Comparison of ENCODE assay signal across 25 mouse cellular contexts in the genomic region with DNA sequence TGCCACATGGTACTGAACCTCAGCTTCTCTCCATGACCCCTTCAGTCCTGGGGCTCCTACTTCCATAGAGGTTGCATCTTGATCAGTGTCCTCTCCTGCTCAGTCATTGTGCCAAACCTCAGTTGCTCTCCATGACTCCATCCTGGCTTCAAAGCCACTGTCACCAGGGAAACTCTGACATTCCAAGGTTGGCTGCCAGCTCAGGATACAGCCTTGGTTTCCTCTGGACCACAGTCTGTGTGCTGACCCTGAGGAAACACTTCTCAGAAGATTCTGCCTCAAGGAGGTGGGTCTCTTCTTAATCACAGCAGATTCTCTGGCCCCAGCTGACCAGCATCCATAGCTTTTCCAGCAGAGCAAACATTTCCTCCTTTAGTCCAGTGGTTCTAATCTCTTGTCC. TPM values are rescaled to one million over a fixed set of nuclear protein-coding genes. Genes with fewer than 3 reads are reported as not detected.
"Had no signal": no experiment of that assay in that cellular context is flagged by ENCODE, and none has a peak within 500 bp of the region (broad histone marks: within the 10 kb centered on the region; RNA-seq: fewer than 3 reads in every experiment).

No protein-coding gene starts in this region.

- H3K4me2 ChIP-seq: kidney, embryonic 15.5 days; limb, embryonic 12.5 days; limb, embryonic 15.5 days; liver, embryonic 11.5 days; lung, embryonic 14.5 days; midbrain, embryonic 13.5 days; neural tube, embryonic 13.5 days; stomach, embryonic 15.5 days had no signal

- H3K27me3 ChIP-seq: kidney, embryonic 15.5 days; limb, embryonic 12.5 days; limb, embryonic 15.5 days; megakaryocyte, embryonic 14.5 days; midbrain, embryonic 13.5 days; neural tube, embryonic 13.5 days; stomach, embryonic 15.5 days had no signal

- H3K9me3 ChIP-seq: kidney, embryonic 15.5 days; limb, embryonic 12.5 days; limb, embryonic 15.5 days; midbrain, embryonic 10.5 days; midbrain, embryonic 13.5 days; neural tube, embryonic 13.5 days; stomach, embryonic 15.5 days had no signal

- H3K4me1 ChIP-seq: kidney, embryonic 15.5 days; limb, embryonic 15.5 days; midbrain, embryonic 13.5 days; neural tube, embryonic 13.5 days; stomach, embryonic 15.5 days had no signal

- H3K9ac ChIP-seq: kidney, embryonic 15.5 days; limb, embryonic 12.5 days; limb, embryonic 15.5 days; liver, embryonic 14.5 days; liver, postnatal 0 days; lung, embryonic 14.5 days; midbrain, embryonic 13.5 days; neural tube, embryonic 13.5 days; stomach, embryonic 15.5 days had no signal

- ATAC-seq: liver, postnatal 0 days; lung, postnatal 0 days; midbrain, embryonic 13.5 days; midbrain, embryonic 16.5 days had no signal

- H3K36me3 ChIP-seq: midbrain, embryonic 10.5 days; midbrain, embryonic 13.5 days; neural tube, embryonic 13.5 days had no signal

- H3K27ac ChIP-seq: kidney, embryonic 15.5 days; left cerebral cortex, adult 2 months; limb, embryonic 12.5 days; limb, embryonic 15.5 days; liver, embryonic 14.5 days; midbrain, embryonic 10.5 days; midbrain, embryonic 13.5 days; neural tube, embryonic 13.5 days; stomach, embryonic 15.5 days had no signal

- DNase-seq: kidney, adult 8-10 months; kidney, postnatal 10 days; kidney, postnatal 36 days; layer of hippocampus, postnatal 36 days; liver, postnatal 0 days; lung, embryonic 14.5 days; lung, postnatal 36 days; spleen, adult 18-20 months; thymus, postnatal 25 days had no signal

- H3K4me3 ChIP-seq: kidney, embryonic 15.5 days; left cerebral cortex, adult 2 months; limb, embryonic 12.5 days; limb, embryonic 15.5 days; megakaryocyte, embryonic 14.5 days; midbrain, embryonic 10.5 days; midbrain, embryonic 13.5 days; myocyte; neural tube, embryonic 13.5 days; stomach, embryonic 15.5 days had no signal

RNA-seq across cellular contexts. Expression of a gene that starts 55.7 kb away (rescaled TPM):
- total RNA-seq: monocyte, adult 5-6 weeks; neutrophil, adult 5-6 weeks had no signal
